ENCODE assay signal across 17 mouse cellular contexts in the genomic region with DNA sequence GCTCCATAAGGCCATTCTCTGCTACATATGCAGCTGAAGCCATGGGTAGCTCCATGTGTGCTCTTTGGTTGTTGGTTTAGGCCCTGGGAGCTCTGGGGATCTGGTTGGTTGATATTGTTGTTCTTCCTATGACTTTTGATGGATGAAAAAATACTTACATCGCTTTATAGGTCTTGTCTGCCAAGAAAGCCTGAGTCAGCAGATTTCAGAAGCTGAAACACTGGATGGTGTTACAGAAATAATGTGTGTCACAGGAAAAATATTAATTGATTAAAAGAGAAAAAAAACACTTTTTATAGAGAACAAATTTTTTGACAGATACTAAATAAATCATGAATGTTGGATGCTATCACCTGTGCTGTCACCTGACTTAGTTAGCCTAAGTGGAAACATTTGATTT. TPM values are rescaled to one million over a fixed set of nuclear protein-coding genes. Genes with fewer than 3 reads are reported as not detected.
"Had no signal": no experiment of that assay in that cellular context is flagged by ENCODE, and none has a peak within 500 bp of the region (broad histone marks: within the 10 kb centered on the region; RNA-seq: fewer than 3 reads in every experiment).

No protein-coding gene starts in this region.

- H3K27ac ChIP-seq: neural tube, embryonic 13.5 days; neural tube, embryonic 15.5 days; stomach, embryonic 15.5 days; stomach, postnatal 0 days had no signal

- H3K36me3 ChIP-seq: neural tube, embryonic 13.5 days; neural tube, embryonic 15.5 days; stomach, embryonic 15.5 days had no signal

- H3K9ac ChIP-seq: neural tube, embryonic 13.5 days; neural tube, embryonic 15.5 days; stomach, embryonic 15.5 days had no signal

- H3K9me3 ChIP-seq: neural tube, embryonic 13.5 days; neural tube, embryonic 15.5 days; stomach, embryonic 15.5 days had no signal

- H3K4me2 ChIP-seq: neural tube, embryonic 13.5 days; neural tube, embryonic 15.5 days; stomach, embryonic 15.5 days had no signal

- H3K4me3 ChIP-seq: neural tube, embryonic 13.5 days; neural tube, embryonic 15.5 days; stomach, embryonic 15.5 days had no signal

- DNase-seq: retina, postnatal 1 day; right cerebral cortex, adult 18-20 months; right cerebral cortex, postnatal 14 days; right cerebral cortex, postnatal 25 days; right cerebral cortex, postnatal 4 days; spleen, adult 18-20 months; thymus, adult 18-20 months; thymus, adult 2 months; thymus, postnatal 14 days; thymus, postnatal 25 days; thymus, postnatal 36 days; thymus, postnatal 4 days had no signal

- H3K27me3 ChIP-seq: neural tube, embryonic 13.5 days; neural tube, embryonic 15.5 days; stomach, embryonic 15.5 days had no signal

- H3K4me1 ChIP-seq: neural tube, embryonic 13.5 days; neural tube, embryonic 15.5 days; stomach, embryonic 15.5 days had no signal

RNA-seq across cellular contexts. Expression of gene Plxna2, which starts 52.4 kb away (rescaled TPM):
- total RNA-seq: neutrophil, adult 5-6 weeks had no signal
